Mouse (Mus musculus) limb, embryonic 14.5 days (tissue): ENCODE data around the gene Sf1. TPM values are rescaled to one million over a fixed set of nuclear protein-coding genes. Genes with fewer than 3 reads are reported as not detected.

Experiments used
- ATAC-seq: fragments of 200-750 bp; cut with Nextera tagmentation; 2 replicates; pipeline ENCODE4 v1.8.0; 2017; ENCODE audit warnings: low read depth, moderate number of reproducible peaks, moderate TSS enrichment; ENCODE audit not compliant: low FRiP score
- DNase-seq: peaks from one replicate; pipeline ENCODE4 v3.0.0-alpha.2; 2015; ENCODE audit warnings: low spot score
- H3K27ac ChIP-seq: fragments of 300-500 bp; sonication (generic); replicated peaks from 2 replicates; pipeline ENCODE4 v1.5.1; 2014; ENCODE audit warnings: low read depth, mild to moderate bottlenecking, low read length, moderate library complexity, mixed read lengths
- H3K27me3 ChIP-seq: fragments of 300-500 bp; sonication (generic); 2 replicates; pipeline ENCODE4 v1.6.1; 2014; ENCODE audit warnings: low read length, mixed read lengths; ENCODE audit not compliant: control insufficient read depth, insufficient read depth
- H3K36me3 ChIP-seq: fragments of 300-500 bp; sonication (generic); 2 replicates; pipeline ENCODE4 v1.6.1; 2014; ENCODE audit warnings: mild to moderate bottlenecking, low read length, moderate library complexity, mixed read lengths; ENCODE audit not compliant: control insufficient read depth, insufficient read depth
- H3K4me1 ChIP-seq: fragments of 300-500 bp; sonication (generic); 2 replicates; pipeline ENCODE4 v1.6.1; 2014; ENCODE audit warnings: antibody characterized with exemption, low read length, mixed read lengths; ENCODE audit not compliant: control insufficient read depth, insufficient read depth
- H3K4me2 ChIP-seq: fragments of 300-500 bp; sonication (generic); replicated peaks from 2 replicates; pipeline ENCODE4 v1.6.1; 2014; ENCODE audit warnings: low read depth, mild to moderate bottlenecking, low read length, moderate library complexity; ENCODE audit not compliant: severe bottlenecking
- H3K4me3 ChIP-seq: fragments of 300-500 bp; sonication (generic); replicated peaks from 2 replicates; pipeline ENCODE4 v1.5.1; 2014; ENCODE audit warnings: low read length
- H3K9ac ChIP-seq: fragments of 300-500 bp; sonication (generic); 2 replicates; pipeline ENCODE4 v1.6.1; 2014; ENCODE audit warnings: mild to moderate bottlenecking, low read depth, low read length, moderate library complexity; ENCODE audit not compliant: severe bottlenecking
- H3K9me3 ChIP-seq: fragments of 300-500 bp; sonication (generic); 2 replicates; pipeline ENCODE4 v1.6.1; 2016; ENCODE audit warnings: low read length; ENCODE audit not compliant: control insufficient read depth
- POLR2A ChIP-seq: fragments of 200-500 bp; IDR thresholded peaks from 2 replicates; pipeline ENCODE4 v1.8.0; 2012; ENCODE audit warnings: inconsistent platforms, mild to moderate bottlenecking, moderate library complexity, borderline replicate concordance; ENCODE audit not compliant: insufficient read depth, insufficient read length; ENCODE audit errors: extremely low read depth
- WGBS: fragments of 180-500 bp; shearing (Covaris S2); extraction: QIAGEN DNeasy Blood & Tissue Kit; methylation state at CpG from one replicate; pipeline ENCODE4 v1.1.7; 2014; 5-methylcytosine and 5-hydroxymethylcytosine counted together
- polyA plus RNA-seq, 2 experiments: library from polyadenylated mRNA; depleted of rRNA in 1 of 2; stranded (reverse) in 1 of 2; unstranded in 1 of 2; fragments of >200 nt; fragmentation: Nextera tagmentation in 1 of 2; extraction: Ambion mirVana in 1 of 2; gene quantifications; 2 replicates each; pipeline versions ENCODE4 v1.2.1 to v1.2.3; 2012 to 2014

The Sf1 gene
- polyA plus RNA-seq, 2 experiments: 149 to 252 TPM

DNA sequence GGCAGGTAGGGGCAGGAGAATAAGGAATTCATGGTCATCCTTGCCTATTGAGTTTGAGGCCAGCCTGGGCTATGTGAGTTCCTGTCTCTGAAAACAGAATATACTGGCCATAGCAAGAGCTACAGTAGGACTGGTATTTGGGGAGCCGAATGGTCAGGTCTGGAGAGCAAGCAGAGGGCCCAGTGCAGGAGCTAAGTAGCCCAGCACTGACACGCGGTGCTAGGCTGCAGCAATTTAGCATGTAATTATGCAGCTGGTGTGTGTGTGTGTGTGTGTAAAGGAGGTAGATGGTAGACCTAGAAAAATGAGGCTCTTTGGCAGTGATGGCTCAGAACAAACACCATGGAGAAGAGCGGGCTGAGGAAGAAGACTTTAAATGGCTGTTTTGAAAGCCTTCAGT lies 15.9 kb upstream of the Sf1 start:
- no peaks in the 10 kb centered on the region for H3K4me1 ChIP-seq
- no peak for DNase-seq
- no peak for ATAC-seq
- no peaks in the 10 kb centered on the region for H3K27me3 ChIP-seq
- TF ChIP-seq POLR2A: no peak
- no peak overlapping the region for H3K9ac ChIP-seq
- no peak overlapping the region for H3K4me2 ChIP-seq
- H3K9me3 ChIP-seq: no peaks in the 10 kb centered on the region
- WGBS: 93% methylated on average over 4 of the region's 4 CpGs
- H3K27ac ChIP-seq: no peak overlapping the region
- no peak overlapping the region for H3K4me3 ChIP-seq
- peaks cover 47% of the 10 kb centered on the region for H3K36me3 ChIP-seq

- Histone ChIP-seq H3K27me3 (no peaks in the 10 kb centered on the region), H3K9ac (peak overlapping the region; percentile 25; the same call in 1 of the 2 replicates), H3K9me3 (no peaks in the 10 kb centered on the region), H3K4me3 (no peak overlapping the region), H3K36me3 (peaks cover 54% of the 10 kb centered on the region), H3K27ac (no peak overlapping the region; the same call in 1 of the 2 replicates), H3K4me2 (no peak overlapping the region), H3K4me1 (no peaks in the 10 kb centered on the region)
- 18% methylated on average over 9 of the region's 9 CpGs for WGBS
- no peak for ATAC-seq
- DNase-seq: no peak
- no peak for TF ChIP-seq POLR2A
These were observed 14.8 kb upstream of the Sf1 start for GRCm38 (mm10) chr19:6348717-6349116.

DNA sequence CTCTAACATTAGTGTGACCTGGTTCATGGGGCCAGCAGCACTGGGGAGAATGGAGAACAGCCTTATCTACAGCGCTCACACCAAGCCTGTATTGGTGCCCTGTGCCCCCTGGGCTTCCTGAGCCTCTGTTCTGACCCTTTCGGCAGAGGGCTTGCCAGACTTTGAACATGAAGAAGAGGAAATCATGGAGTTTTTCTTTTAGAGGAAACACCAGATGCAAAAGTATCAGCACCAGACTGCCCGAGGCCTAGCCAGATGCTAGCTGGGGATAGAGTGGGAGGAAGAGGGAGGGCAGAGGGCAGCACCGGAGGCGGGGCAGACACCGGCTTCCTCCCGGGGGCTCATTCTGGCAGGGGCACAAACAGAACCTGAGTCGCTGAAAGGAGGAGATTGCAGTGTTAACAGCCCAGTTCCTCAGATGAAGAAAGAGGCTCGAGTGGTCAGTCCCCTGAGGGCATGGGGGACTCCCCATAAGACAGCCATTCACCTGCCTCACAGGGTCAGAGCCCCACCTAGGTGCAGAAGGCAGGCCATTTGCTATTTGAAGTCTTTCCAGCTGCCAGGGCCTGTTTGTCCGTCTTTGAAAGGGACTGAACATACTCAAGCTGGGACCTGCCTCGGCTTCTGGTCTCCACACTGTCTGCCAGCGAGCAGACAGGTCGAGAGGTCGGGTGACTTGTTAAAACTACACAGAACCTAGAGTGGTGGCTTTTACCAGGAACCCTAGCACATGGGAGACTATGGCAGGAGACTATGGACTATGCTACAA lies 14.1 kb upstream of the Sf1 start:
- Histone ChIP-seq H3K4me1 (no peaks in the 10 kb centered on the region), H3K36me3 (peaks cover 54% of the 10 kb centered on the region), H3K4me3 (no peak overlapping the region), H3K4me2 (no peak overlapping the region), H3K9ac (peak overlapping the region; percentile 25; the same call in 1 of the 2 replicates), H3K27me3 (no peaks in the 10 kb centered on the region), H3K27ac (no peak overlapping the region; the same call in 1 of the 2 replicates), H3K9me3 (no peaks in the 10 kb centered on the region)
- 19% methylated on average over 13 of the region's 14 CpGs for WGBS
- no peak for TF ChIP-seq POLR2A
- ATAC-seq (no peak), DNase-seq (no peak)

- H3K27ac ChIP-seq: no peak overlapping the region
- ATAC-seq (no peak), DNase-seq (no peak)
- no peak for TF ChIP-seq POLR2A
- no peaks in the 10 kb centered on the region for H3K4me1 ChIP-seq
- no peak overlapping the region for H3K4me2 ChIP-seq
- no peaks in the 10 kb centered on the region for H3K27me3 ChIP-seq
- H3K9ac ChIP-seq: no peak overlapping the region
- 65% methylated on average over 14 of the region's 14 CpGs for whole genome bisulfite sequencing
- no peaks in the 10 kb centered on the region for H3K9me3 ChIP-seq
- H3K4me3 ChIP-seq: no peak overlapping the region
- peaks cover 38% of the 10 kb centered on the region for H3K36me3 ChIP-seq
These were observed 11.9 kb upstream of the Sf1 start for GRCm38 (mm10) chr19:6351431-6352106.

- Histone ChIP-seq H3K36me3 (peaks cover 33% of the 10 kb centered on the region), H3K4me1 (no peaks in the 10 kb centered on the region), H3K9ac (no peak overlapping the region), H3K4me2 (no peak overlapping the region), H3K4me3 (no peak overlapping the region), H3K27me3 (no peaks in the 10 kb centered on the region), H3K9me3 (no peaks in the 10 kb centered on the region), H3K27ac (no peak overlapping the region)
- TF ChIP-seq POLR2A: no peak
- ATAC-seq (no peak), DNase-seq (no peak)
- 88% methylated on average over 2 of the region's 2 CpGs for WGBS
These were observed 11.4 kb upstream of the Sf1 start for GRCm38 (mm10) chr19:6352107-6352505.
